Mouse (Mus musculus) thymus, adult 2 months (tissue): ENCODE measurements around the gene Nat8f4. TPM values are rescaled to one million over a fixed set of nuclear protein-coding genes. Genes with fewer than 3 reads are reported as not detected.
"Not testable (repeated sequence)": the region's sequence is repeated elsewhere in the genome, so short reads cannot be mapped to it uniquely, and the experiment has no call there.

ENCODE experiments used
- DNase-seq: peaks from one replicate; pipeline ENCODE4 v3.0.0; 2021
- H3K27ac ChIP-seq: fragments of 200-500 bp; 2 replicates; pipeline ENCODE4 v1.5.1; 2012; ENCODE audit warnings: low read length, control low read depth; ENCODE audit not compliant: control insufficient read depth, insufficient read depth
- H3K27me3 ChIP-seq: fragments of 200-500 bp; 2 replicates; pipeline ENCODE4 v1.6.1; 2012; ENCODE audit warnings: mild to moderate bottlenecking, low read length, moderate library complexity, mixed read lengths; ENCODE audit not compliant: control insufficient read depth, insufficient read depth
- H3K36me3 ChIP-seq: fragments of 200-500 bp; 2 replicates; pipeline ENCODE4 v1.6.1; 2012; ENCODE audit warnings: mild to moderate bottlenecking, low read length, moderate library complexity; ENCODE audit not compliant: control insufficient read depth, insufficient read depth
- H3K4me1 ChIP-seq: fragments of 200-500 bp; replicated peaks from 2 replicates; pipeline ENCODE4 v1.6.1; 2012; ENCODE audit warnings: low read length; ENCODE audit not compliant: control insufficient read depth, insufficient read depth
- H3K4me3 ChIP-seq: fragments of 200-500 bp; 2 replicates; pipeline ENCODE4 v1.5.1; 2012; ENCODE audit warnings: mild to moderate bottlenecking, low read length, control low read depth, moderate library complexity; ENCODE audit not compliant: control insufficient read depth, insufficient read depth
- CTCF ChIP-seq: fragments of 200-500 bp; IDR thresholded peaks from 2 replicates; pipeline ENCODE4 v1.5.1; 2012; ENCODE audit warnings: mild to moderate bottlenecking, control low read depth, low read length, moderate library complexity, borderline replicate concordance; ENCODE audit not compliant: control insufficient read depth, poor library complexity, insufficient read depth; ENCODE audit errors: extremely low read depth
- POLR2A ChIP-seq: fragments of 200-500 bp; IDR thresholded peaks from 2 replicates; pipeline ENCODE4 v1.6.1; 2012; ENCODE audit warnings: mild to moderate bottlenecking, low read length, control low read depth, moderate library complexity; ENCODE audit not compliant: control insufficient read depth, poor library complexity, insufficient read depth; ENCODE audit errors: extremely low read depth
- WGBS: fragments of 180-500 bp; shearing (Covaris S2); methylation state at CpG from one replicate; pipeline ENCODE4 v1.1.7; 2018; 5-methylcytosine and 5-hydroxymethylcytosine counted together
- polyA plus RNA-seq: library from polyadenylated mRNA; depleted of rRNA; stranded (reverse); fragments of >200 nt; gene quantifications from 2 replicates; pipeline ENCODE4 v1.2.3, GENCODE M21; 2012

The Nat8f4 gene
- polyA plus RNA-seq, 1 experiment: 4.1 TPM

GRCm38 (mm10) chr6:85902303-85902702 lies 2.4 kb downstream of the Nat8f4 start:
- DNase-seq: no peak
- H3K27me3 ChIP-seq: no peaks in the 10 kb centered on the region
- no peak overlapping the region for H3K4me3 ChIP-seq
- WGBS: 90% methylated on average over 2 of the region's 2 CpGs
- no peaks in the 10 kb centered on the region for H3K36me3 ChIP-seq
- H3K27ac ChIP-seq: no peak overlapping the region
- peaks cover 5% of the 10 kb centered on the region; the same call in 1 of the 2 replicates for H3K4me1 ChIP-seq
- TF ChIP-seq POLR2A (no peak), CTCF (no peak)

GRCm38 (mm10) chr6:85898596-85899475 lies 5.8 kb downstream of the Nat8f4 start:
- H3K27me3 ChIP-seq, H3K27ac ChIP-seq, DNase-seq, H3K4me1 ChIP-seq, H3K4me3 ChIP-seq, H3K36me3 ChIP-seq: not testable (repeated sequence)
- 80% methylated on average over 7 of the region's 8 CpGs for WGBS

GRCm38 (mm10) chr6:85895061-85895648 lies 9.5 kb downstream of the Nat8f4 start:
- not testable (repeated sequence) for H3K4me3 ChIP-seq, H3K27ac ChIP-seq, H3K4me1 ChIP-seq, H3K27me3 ChIP-seq, H3K36me3 ChIP-seq
- DNase-seq: peak; percentile 29
- WGBS: 69% methylated on average over 25 of the region's 25 CpGs
- peak; percentile 54; the same call in 1 of the 2 replicates for TF ChIP-seq CTCF

GRCm38 (mm10) chr6:85888961-85889360 lies 15.7 kb downstream of the Nat8f4 start:
- no peaks in the 10 kb centered on the region for H3K27me3 ChIP-seq
- no peaks in the 10 kb centered on the region for H3K4me1 ChIP-seq
- H3K4me3 ChIP-seq: no peak overlapping the region
- no peak for DNase-seq
- H3K27ac ChIP-seq: no peak overlapping the region
- H3K36me3 ChIP-seq: no peaks in the 10 kb centered on the region
- TF ChIP-seq POLR2A: no peak
- TF ChIP-seq CTCF: no peak
- 92% methylated on average over 2 of the region's 2 CpGs for WGBS

DNA sequence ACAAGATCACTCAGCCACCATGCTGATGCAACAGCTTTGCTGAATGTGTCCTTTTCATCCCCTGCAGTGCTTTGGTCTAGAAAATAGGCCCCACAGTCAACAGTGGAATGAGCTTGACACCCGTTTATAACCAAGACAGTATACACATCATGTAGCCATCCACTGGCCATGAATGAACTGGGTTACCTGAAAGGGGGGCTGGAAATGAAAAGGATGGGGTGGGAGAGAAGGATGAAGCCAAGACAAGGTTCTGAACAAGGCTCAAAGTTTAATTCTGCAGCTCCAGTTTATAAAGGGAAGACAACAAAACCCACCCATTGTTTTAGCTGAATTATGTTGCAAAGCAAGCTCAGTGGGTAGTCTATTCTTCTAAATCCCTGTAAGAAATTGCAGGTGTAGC lies 20.4 kb downstream of the Nat8f4 start:
- H3K4me3 ChIP-seq: no peak overlapping the region
- TF ChIP-seq POLR2A (no peak), CTCF (no peak)
- H3K27ac ChIP-seq: no peak overlapping the region
- no peaks in the 10 kb centered on the region for H3K27me3 ChIP-seq
- DNase-seq: no peak
- no peaks in the 10 kb centered on the region for H3K4me1 ChIP-seq
- WGBS: 98% methylated on average over 1 of the region's 1 CpGs
- no peaks in the 10 kb centered on the region for H3K36me3 ChIP-seq

DNA sequence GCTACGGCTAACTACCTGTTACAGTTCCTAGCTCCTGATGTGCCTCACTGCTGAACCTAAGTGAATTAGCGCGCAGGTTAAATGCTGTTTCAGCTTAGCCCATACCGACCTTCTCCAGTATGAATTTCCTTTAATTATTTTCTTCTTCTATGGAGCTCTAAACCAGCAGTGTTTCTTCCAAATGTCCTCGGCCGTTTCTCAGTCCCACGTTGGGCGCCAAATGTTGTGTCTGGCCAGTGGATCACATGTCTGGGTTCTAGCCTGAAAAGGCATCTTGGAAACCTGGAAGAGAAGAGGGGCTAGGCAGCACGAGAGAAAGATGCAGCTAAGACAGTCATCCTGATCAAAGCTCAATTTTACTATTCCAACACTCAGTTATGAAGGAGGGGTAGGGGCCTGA lies 21.4 kb downstream of the Nat8f4 start:
- H3K27me3 ChIP-seq, H3K36me3 ChIP-seq, H3K27ac ChIP-seq, H3K4me3 ChIP-seq, H3K4me1 ChIP-seq, DNase-seq: not testable (repeated sequence)
- 96% methylated on average over 9 of the region's 9 CpGs for WGBS

GRCm38 (mm10) chr6:85869006-85869405 lies 35.7 kb downstream of the Nat8f4 start, which contains the start of gene Nat8f2:
Gene Nat8f2 (minus strand): TSS chr6:85869158.
- not testable (repeated sequence) for H3K27me3 ChIP-seq, H3K4me3 ChIP-seq, H3K27ac ChIP-seq, H3K4me1 ChIP-seq, H3K36me3 ChIP-seq, DNase-seq
- 92% methylated on average over 5 of the region's 5 CpGs for WGBS
